In genomic region chr10:77530140-77530539, GRCm38 (mm10) we compare ENCODE assay signal across 10 mouse cellular contexts. TPM values are rescaled to one million over a fixed set of nuclear protein-coding genes. Genes with fewer than 3 reads are reported as not detected.
DNase-seq lines count a peak whose midpoint lies in the region; ATAC-seq and TF ChIP-seq lines count a peak whose summit lies in the region.
"Had no signal": no experiment of that assay in that cellular context is flagged by ENCODE, and none has a peak within 500 bp of the region (broad histone marks: within the 10 kb centered on the region; RNA-seq: fewer than 3 reads in every experiment).

TSS of gene Itgb2 (plus strand) at chr10:77530252.

- DNase-seq in heart, postnatal 25 days (ENCODE audit: low spot score), result no peak
- no peak for DNase-seq in gonadal fat pad, adult 2 months (ENCODE audit: low read depth)
- peak; percentile 65 for DNase-seq in lung, postnatal 4 days
- peak; percentile 94 for DNase-seq in thymus, postnatal 0 days (ENCODE audit: low spot score)
- DNase-seq in right cerebral cortex, postnatal 4 days, result no peak
- no peak for DNase-seq in cerebellum, adult 8-10 months
- DNase-seq in midbrain, postnatal 0 days (ENCODE audit: low spot score), result no peak
- DNase-seq: kidney, postnatal 14 days had no signal

- no peaks in the 10 kb centered on the region for H3K27me3 ChIP-seq in heart, embryonic 14.5 days (ENCODE audit: control insufficient read depth, insufficient read depth, low read length)
- no peaks in the 10 kb centered on the region for H3K27me3 ChIP-seq in midbrain, postnatal 0 days (ENCODE audit: insufficient read depth, low read length)
- H3K27me3 ChIP-seq: embryonic facial prominence, embryonic 15.5 days had no signal

- H3K4me1 ChIP-seq in heart, embryonic 14.5 days (ENCODE audit: control insufficient read depth in 2 of 2, insufficient read depth in 2 of 2, low read length in 2 of 2), result peaks cover 17 to 20% of the 10 kb centered on the region in 2 experiments
- H3K4me1 ChIP-seq in midbrain, postnatal 0 days (ENCODE audit: insufficient read depth, low read length), result no peaks in the 10 kb centered on the region
- H3K4me1 ChIP-seq: embryonic facial prominence, embryonic 15.5 days had no signal

- H3K9me3 ChIP-seq in heart, embryonic 14.5 days (ENCODE audit: control insufficient read depth, low read length), result no peaks in the 10 kb centered on the region
- no peaks in the 10 kb centered on the region for H3K9me3 ChIP-seq in midbrain, postnatal 0 days (ENCODE audit: low read length)
- H3K9me3 ChIP-seq: embryonic facial prominence, embryonic 15.5 days had no signal

- WGBS in heart, embryonic 14.5 days, result 45% methylated on average over 9 of the region's 9 CpGs
- 74% methylated on average over 9 of the region's 9 CpGs for WGBS in midbrain, postnatal 0 days

- H3K4me3 ChIP-seq in heart, embryonic 14.5 days (ENCODE audit: control insufficient read depth in 1 of 2, insufficient read depth in 1 of 2, low read depth in 1 of 2, low read length in 2 of 2), result no peak within 1 kb of the TSS
- no peak within 1 kb of the TSS for H3K4me3 ChIP-seq in midbrain, postnatal 0 days (ENCODE audit: low read depth, low read length)
- H3K4me3 ChIP-seq: embryonic facial prominence, embryonic 15.5 days had no signal

- peak within 1 kb of the TSS; percentile 6; a peak in 1 of 4 replicates for H3K27ac ChIP-seq in heart, embryonic 14.5 days (replicated peaks in 1 of 2; ENCODE audit: control insufficient read depth in 1 of 2, insufficient read depth in 1 of 2, low read depth in 2 of 2, low read length in 2 of 2)
- no peak within 1 kb of the TSS for H3K27ac ChIP-seq in midbrain, postnatal 0 days (ENCODE audit: low read depth, low read length)
- H3K27ac ChIP-seq: embryonic facial prominence, embryonic 15.5 days had no signal

- no peak for ATAC-seq in heart, embryonic 14.5 days (ENCODE audit: insufficient number of reproducible peaks, insufficient read depth, low FRiP score, low read depth)
- ATAC-seq in midbrain, postnatal 0 days (ENCODE audit: low FRiP score), result no peak

- no peak within 1 kb of the TSS for H3K4me2 ChIP-seq in heart, embryonic 14.5 days (ENCODE audit: low read length)
- no peak within 1 kb of the TSS for H3K4me2 ChIP-seq in midbrain, postnatal 0 days (ENCODE audit: low read depth, low read length, poor library complexity, severe bottlenecking)
- H3K4me2 ChIP-seq: embryonic facial prominence, embryonic 15.5 days had no signal

- TF ChIP-seq CTCF in midbrain, postnatal 0 days (IDR thresholded peaks at IDR 0.05), result no peak

- H3K36me3 ChIP-seq in heart, embryonic 14.5 days (ENCODE audit: control insufficient read depth, insufficient read depth, low read length), result no peaks in the 10 kb centered on the region
- H3K36me3 ChIP-seq in midbrain, postnatal 0 days (ENCODE audit: insufficient read depth, low read length), result no peaks in the 10 kb centered on the region
- H3K36me3 ChIP-seq: embryonic facial prominence, embryonic 15.5 days had no signal

- no peak within 1 kb of the TSS for H3K9ac ChIP-seq in heart, embryonic 14.5 days (ENCODE audit: low read length)
- H3K9ac ChIP-seq in midbrain, postnatal 0 days (replicated peaks; ENCODE audit: low read length, poor library complexity, severe bottlenecking), result no peak within 1 kb of the TSS
- H3K9ac ChIP-seq: embryonic facial prominence, embryonic 15.5 days had no signal

- intact Hi-C loops in heart, postnatal 25 days (cut with DNase I), result no loop called here

RNA-seq across cellular contexts. Expression of gene Itgb2, which starts in this region (rescaled TPM):
- polyA plus RNA-seq in heart, embryonic 14.5 days (2014; fragmentation: Nextera tagmentation; extraction: Ambion mirVana), result 1.5 and 2.4 TPM in 2 replicates
- 1 to 10 TPM; 6.1 to 6.4 TPM for total RNA-seq in heart, postnatal 25 days (2021)
- 17.9 and 21.8 TPM in 2 replicates for polyA plus RNA-seq in gonadal fat pad, adult 2 months (2012; rRNA removed)
- 121 and 126 TPM in 2 replicates for polyA plus RNA-seq in thymus, postnatal 0 days (2015; fragmentation: Nextera tagmentation; extraction: Ambion mirVana)
- 0.55 and 1.7 TPM in 2 replicates for total RNA-seq in midbrain, postnatal 0 days (2014; rRNA removed)
- polyA plus RNA-seq in midbrain, postnatal 0 days (2015; fragmentation: Nextera tagmentation; extraction: Ambion mirVana), result 0.69 and 1.2 TPM in 2 replicates

Comparison
In these comparisons a context has a peak if more than half of its experiments do, and no peak if none do; other contexts are left out.
1. DNase-seq: peak in lung, postnatal 4 days (2 of 2) and thymus, postnatal 0 days (single experiment); none in heart, postnatal 25 days (single experiment), gonadal fat pad, adult 2 months (single experiment), right cerebral cortex, postnatal 4 days (single experiment), cerebellum, adult 8-10 months (single experiment) and midbrain, postnatal 0 days (single experiment).